Mouse (Mus musculus) megakaryocyte-erythroid progenitor cell, adult 5-6 weeks (primary cell): ENCODE data around the gene Setd1a. TPM values are rescaled to one million over a fixed set of nuclear protein-coding genes. Genes with fewer than 3 reads are reported as not detected.
"Not testable (repeated sequence)": the region's sequence is repeated elsewhere in the genome, so short reads cannot be mapped to it uniquely, and the experiment has no call there.

ENCODE experiments used
- ATAC-seq: replicated peaks from 2 replicates; pipeline ENCODE4 v1.8.0; 2016; ENCODE audit warnings: mild to moderate bottlenecking, inconsistent platforms; ENCODE audit not compliant: severe bottlenecking, poor library complexity, low FRiP score, low TSS enrichment
- total RNA-seq, 2 experiments: library from RNA; stranded (forward) in 1 of 2; stranded (reverse) in 1 of 2; fragments of 200-1000, 215-1000 nt in 1 of 2; fragments of >200 nt in 1 of 2; fragmentation: Nextera tagmentation in 1 of 2; gene quantifications; 2 replicates each; pipeline ENCODE4 v1.2.3; 2014 to 2017

Gene Setd1a
- total RNA-seq, 2 experiments from 2014 or later: 19.5 to 94.4 TPM

- no peak for ATAC-seq
Observed at GRCm38 (mm10) chr7:127822494-127822893, 46.0 kb downstream of the Setd1a start.

GRCm38 (mm10) chr7:127823236-127824171, 47.0 kb downstream of the Setd1a start:
- ATAC-seq: no peak

- ATAC-seq: no peak
Observed at GRCm38 (mm10) chr7:127824176-127824871, 47.9 kb downstream of the Setd1a start, which contains the start of the genes Stx4a and Stx1b. TSS of gene Stx4a (plus strand) at chr7:127824294. TSS of gene Stx1b (minus strand) at chr7:127824549.

GRCm38 (mm10) chr7:127835550-127835949, 59.1 kb downstream of the Setd1a start:
- no peak for ATAC-seq

GRCm38 (mm10) chr7:127837473-127837872, 61.0 kb downstream of the Setd1a start:
- no peak for ATAC-seq

- ATAC-seq: not testable (repeated sequence)
Observed at GRCm38 (mm10) chr7:127837878-127838277, 61.4 kb downstream of the Setd1a start.

- ATAC-seq: not testable (repeated sequence)
Observed at GRCm38 (mm10) chr7:127840031-127840430, 63.6 kb downstream of the Setd1a start.

- peak; percentile 37 for ATAC-seq
Observed at GRCm38 (mm10) chr7:127840886-127841285, 64.4 kb downstream of the Setd1a start.

GRCm38 (mm10) chr7:127841340-127842000, 65.0 kb downstream of the Setd1a start:
- ATAC-seq: peak; percentile 85

GRCm38 (mm10) chr7:127842001-127842718, 65.7 kb downstream of the Setd1a start:
- peak; percentile 65 for ATAC-seq

Other genes starting within 250 kb of the Setd1a start
- gene Tmem265, start 215.3 kb upstream of the Setd1a start, total RNA-seq (2014; fragmentation: Nextera tagmentation): not detected in 2 replicates
- 3.4 TPM in 1 of 2 replicates, not detected in the other for gene Tmem265, start 215.3 kb upstream of the Setd1a start, total RNA-seq (2017)
- 43.0 and 59.6 TPM in 2 replicates for gene Phkg2, start 203.3 kb upstream of the Setd1a start, total RNA-seq (2014; fragmentation: Nextera tagmentation)
- 21.1 and 30.5 TPM in 2 replicates for gene Phkg2, start 203.3 kb upstream of the Setd1a start, total RNA-seq (2017)
- 6.1 TPM in 1 of 2 replicates, not detected in the other for gene Ccdc189, start 188.1 kb upstream of the Setd1a start, total RNA-seq (2014; fragmentation: Nextera tagmentation)
- 0.38 and 6.8 TPM in 2 replicates for gene Ccdc189, start 188.1 kb upstream of the Setd1a start, total RNA-seq (2017)
- 45.6 and 48.7 TPM in 2 replicates for gene Rnf40, start 187.9 kb upstream of the Setd1a start, total RNA-seq (2014; fragmentation: Nextera tagmentation)
- gene Rnf40, start 187.9 kb upstream of the Setd1a start, total RNA-seq (2017): 35.1 and 37.9 TPM in 2 replicates
- gene Zfp629, start 160.9 kb upstream of the Setd1a start, total RNA-seq (2014; fragmentation: Nextera tagmentation): 7.2 and 7.8 TPM in 2 replicates
- gene Zfp629, start 160.9 kb upstream of the Setd1a start, total RNA-seq (2017): 3.4 and 9.1 TPM in 2 replicates
- gene Bcl7c, start 67.7 kb upstream of the Setd1a start, total RNA-seq (2014; fragmentation: Nextera tagmentation): 84.1 and 94.3 TPM in 2 replicates
- gene Bcl7c, start 67.7 kb upstream of the Setd1a start, total RNA-seq (2017): 51.3 and 61.0 TPM in 2 replicates
- 4.2 and 5.5 TPM in 2 replicates for gene Ctf1, start 63.9 kb upstream of the Setd1a start, total RNA-seq (2014; fragmentation: Nextera tagmentation)
- 1.9 and 3.0 TPM in 2 replicates for gene Ctf1, start 63.9 kb upstream of the Setd1a start, total RNA-seq (2017)
- gene Ctf2, start 44.5 kb upstream of the Setd1a start, total RNA-seq (2014; fragmentation: Nextera tagmentation): not detected in 2 replicates
- gene Ctf2, start 44.5 kb upstream of the Setd1a start, total RNA-seq (2017): not detected in 2 replicates
- gene Fbxl19, start 32.1 kb upstream of the Setd1a start, total RNA-seq (2014; fragmentation: Nextera tagmentation): 11.6 and 14.2 TPM in 2 replicates
- gene Fbxl19, start 32.1 kb upstream of the Setd1a start, total RNA-seq (2017): 12.2 and 12.5 TPM in 2 replicates
- gene Orai3, start 6.9 kb upstream of the Setd1a start, total RNA-seq (2014; fragmentation: Nextera tagmentation): 23.4 and 29.5 TPM in 2 replicates
- 21.0 and 22.9 TPM in 2 replicates for gene Orai3, start 6.9 kb upstream of the Setd1a start, total RNA-seq (2017)
- gene Gm49388, start 8.9 kb downstream of the Setd1a start, total RNA-seq (2014; fragmentation: Nextera tagmentation): 1.0 TPM in 1 of 2 replicates, not detected in the other
- gene Gm49388, start 8.9 kb downstream of the Setd1a start, total RNA-seq (2017): 0.85 TPM in 1 of 2 replicates, not detected in the other
- 38.9 and 56.1 TPM in 2 replicates for gene Hsd3b7, start 23.9 kb downstream of the Setd1a start, total RNA-seq (2014; fragmentation: Nextera tagmentation)
- 16.8 and 60.3 TPM in 2 replicates for gene Hsd3b7, start 23.9 kb downstream of the Setd1a start, total RNA-seq (2017)
- gene Stx4a, start 47.6 kb downstream of the Setd1a start, total RNA-seq (2014; fragmentation: Nextera tagmentation): 67.0 and 84.7 TPM in 2 replicates
- 31.5 and 44.7 TPM in 2 replicates for gene Stx4a, start 47.6 kb downstream of the Setd1a start, total RNA-seq (2017)
- gene Stx1b, start 47.9 kb downstream of the Setd1a start, total RNA-seq (2014; fragmentation: Nextera tagmentation): 0.10 and 3.0 TPM in 2 replicates
- 0.19 and 4.3 TPM in 2 replicates for gene Stx1b, start 47.9 kb downstream of the Setd1a start, total RNA-seq (2017)
- gene Zfp646, start 99.6 kb downstream of the Setd1a start, total RNA-seq (2014; fragmentation: Nextera tagmentation): 32.4 and 38.3 TPM in 2 replicates
- gene Zfp646, start 99.6 kb downstream of the Setd1a start, total RNA-seq (2017): 36.9 and 43.3 TPM in 2 replicates
- 9.3 and 12.8 TPM in 2 replicates for gene Zfp668, start 100.2 kb downstream of the Setd1a start, total RNA-seq (2014; fragmentation: Nextera tagmentation)
- 2.3 and 2.8 TPM in 2 replicates for gene Zfp668, start 100.2 kb downstream of the Setd1a start, total RNA-seq (2017)
- 0.81 TPM in 1 of 2 replicates, not detected in the other for gene Prss53, start 114.3 kb downstream of the Setd1a start, total RNA-seq (2014; fragmentation: Nextera tagmentation)
- not detected in 2 replicates for gene Prss53, start 114.3 kb downstream of the Setd1a start, total RNA-seq (2017)
- gene Gm21974, start 118.8 kb downstream of the Setd1a start, total RNA-seq (2014; fragmentation: Nextera tagmentation): not detected in 2 replicates
- not detected in 2 replicates for gene Gm21974, start 118.8 kb downstream of the Setd1a start, total RNA-seq (2017)
- 54.1 and 72.8 TPM in 2 replicates for gene Vkorc1, start 118.9 kb downstream of the Setd1a start, total RNA-seq (2014; fragmentation: Nextera tagmentation)
- gene Vkorc1, start 118.9 kb downstream of the Setd1a start, total RNA-seq (2017): 25.4 and 37.0 TPM in 2 replicates
- gene Bckdk, start 127.4 kb downstream of the Setd1a start, total RNA-seq (2014; fragmentation: Nextera tagmentation): 76.8 and 85.0 TPM in 2 replicates
- gene Bckdk, start 127.4 kb downstream of the Setd1a start, total RNA-seq (2017): 32.4 and 62.8 TPM in 2 replicates
- gene Kat8, start 135.8 kb downstream of the Setd1a start, total RNA-seq (2014; fragmentation: Nextera tagmentation): 32.7 and 37.9 TPM in 2 replicates
- gene Kat8, start 135.8 kb downstream of the Setd1a start, total RNA-seq (2017): 27.0 and 35.8 TPM in 2 replicates
- not detected in 2 replicates for gene Prss8, start 153.4 kb downstream of the Setd1a start, total RNA-seq (2014; fragmentation: Nextera tagmentation)
- not detected in 2 replicates for gene Prss8, start 153.4 kb downstream of the Setd1a start, total RNA-seq (2017)
- 2.8 and 9.8 TPM in 2 replicates for gene Prss36, start 170.1 kb downstream of the Setd1a start, total RNA-seq (2014; fragmentation: Nextera tagmentation)
- 2.5 and 3.4 TPM in 2 replicates for gene Prss36, start 170.1 kb downstream of the Setd1a start, total RNA-seq (2017)
- gene Fus, start 190.8 kb downstream of the Setd1a start, total RNA-seq (2014; fragmentation: Nextera tagmentation): 315 and 387 TPM in 2 replicates
- gene Fus, start 190.8 kb downstream of the Setd1a start, total RNA-seq (2017): 61.4 and 85.2 TPM in 2 replicates
- 41.8 and 56.1 TPM in 2 replicates for gene Pycard, start 217.2 kb downstream of the Setd1a start, total RNA-seq (2014; fragmentation: Nextera tagmentation)
- gene Pycard, start 217.2 kb downstream of the Setd1a start, total RNA-seq (2017): 10.2 and 10.6 TPM in 2 replicates
- not detected in 2 replicates for gene Trim72, start 227.3 kb downstream of the Setd1a start, total RNA-seq (2014; fragmentation: Nextera tagmentation)
- gene Trim72, start 227.3 kb downstream of the Setd1a start, total RNA-seq (2017): 0.52 TPM in 1 of 2 replicates, not detected in the other